Mouse (Mus musculus) macrophage (primary cell): ENCODE measurements around the gene Wdr66. TPM values are rescaled to one million over a fixed set of nuclear protein-coding genes. Genes with fewer than 3 reads are reported as not detected.
"Not testable (repeated sequence)": the region's sequence is repeated elsewhere in the genome, so short reads cannot be mapped to it uniquely, and the experiment has no call there.

ENCODE experiments used
- H3K27ac ChIP-seq: fragments of 350-480 bp; formaldehyde crosslinking; 2 replicates; pipeline ENCODE4 v1.9.0; 2021
- H3K36me3 ChIP-seq: fragments of 350-480 bp; formaldehyde crosslinking; 2 replicates; pipeline ENCODE4 v1.9.0; 2021; ENCODE audit errors: inconsistent target
- H3K4me3 ChIP-seq: fragments of 350-480 bp; formaldehyde crosslinking; 2 replicates; pipeline ENCODE4 v1.9.0; 2021; ENCODE audit errors: inconsistent target
- H3K79me2 ChIP-seq: fragments of 350-480 bp; formaldehyde crosslinking; 2 replicates; pipeline ENCODE4 v1.9.0; 2021; ENCODE audit errors: inconsistent target
- WGBS: methylation state at CpG from one replicate; pipeline ENCODE4 v1.1.7; 2026; ENCODE audit warnings: inconsistent platforms; ENCODE audit not compliant: missing documents; 5-methylcytosine and 5-hydroxymethylcytosine counted together
- polyA plus RNA-seq: library from polyadenylated mRNA; stranded (reverse); fragments of 250-400 nt; gene quantifications from 3 replicates; pipeline ENCODE4 v1.2.4, GENCODE M21; 2018; ENCODE audit warnings: inconsistent platforms
- total RNA-seq, 78 experiments: library from RNA; depleted of rRNA; stranded (reverse); fragments of 250-400 nt; gene quantifications; 1 replicate in 9 of 78; 2 replicates in 24 of 78; 3 replicates in 43 of 78; 4 replicates in 2 of 78; pipeline ENCODE4 v1.2.4; 2018; ENCODE audit warnings: inconsistent platforms in 56 of 78

Gene Wdr66
- 1 to 10 TPM in 25 of 26 experiments, under 1 TPM in 1; 0.76 to 5.1 (median 2.3) TPM for total RNA-seq (2018; cell fraction: chromatin; rRNA removed)
- under 1 TPM; 0.04 to 0.31 (median 0.17) TPM for total RNA-seq (2018; cell fraction: cytosol; rRNA removed)
- 1 to 10 TPM in 8 of 26 experiments, under 1 TPM in 18; 0.21 to 1.6 (median 0.68) TPM for total RNA-seq (2018; cell fraction: nucleus; rRNA removed)
- 0.11 to 0.16 TPM (median 0.12 TPM) in 3 replicates for polyA plus RNA-seq

- Histone ChIP-seq H3K4me3 (no peak within 1 kb of the TSS), H3K79me2 (no peaks in the 10 kb centered on the region), H3K27ac (no peak within 1 kb of the TSS), H3K36me3 (peaks cover 11% of the 10 kb centered on the region; the same call in 1 of the 2 replicates)
- WGBS, result 16% methylated on average over 18 of the region's 18 CpGs
Measured at GRCm38 (mm10) chr5:123251834-123252233, at the start of gene Wdr66. Gene Wdr66, plus strand, starts transcription at chr5:123252102.

DNA sequence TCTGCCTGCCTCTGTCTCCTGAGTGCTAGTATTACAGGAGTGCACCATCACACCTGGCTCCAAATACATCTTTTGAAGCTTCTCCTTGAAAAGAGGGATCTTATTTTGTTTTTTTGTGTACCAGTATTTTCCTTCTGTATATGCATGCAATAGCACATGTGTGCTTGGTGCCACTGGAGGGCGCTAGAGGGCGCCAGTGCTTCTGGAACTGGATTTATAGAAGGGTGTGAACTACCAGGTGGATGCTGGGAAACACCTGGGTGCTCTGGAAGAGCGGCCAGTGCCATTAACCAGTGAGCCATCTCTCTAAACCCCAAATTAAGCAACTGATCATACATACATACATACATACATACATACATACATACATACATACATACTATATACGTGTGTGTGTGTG lies 49.1 kb upstream of the Wdr66 start:
- WGBS, result no CpG with 5 or more reads among the region's 4 CpGs
- not testable (repeated sequence) for H3K36me3 ChIP-seq, H3K4me3 ChIP-seq, H3K79me2 ChIP-seq, H3K27ac ChIP-seq

- H3K36me3 ChIP-seq, H3K4me3 ChIP-seq, H3K79me2 ChIP-seq, H3K27ac ChIP-seq: not testable (repeated sequence)
- 95% methylated on average over 5 of the region's 7 CpGs for WGBS
Measured at GRCm38 (mm10) chr5:123203591-123203990, 48.3 kb upstream of the Wdr66 start.

DNA sequence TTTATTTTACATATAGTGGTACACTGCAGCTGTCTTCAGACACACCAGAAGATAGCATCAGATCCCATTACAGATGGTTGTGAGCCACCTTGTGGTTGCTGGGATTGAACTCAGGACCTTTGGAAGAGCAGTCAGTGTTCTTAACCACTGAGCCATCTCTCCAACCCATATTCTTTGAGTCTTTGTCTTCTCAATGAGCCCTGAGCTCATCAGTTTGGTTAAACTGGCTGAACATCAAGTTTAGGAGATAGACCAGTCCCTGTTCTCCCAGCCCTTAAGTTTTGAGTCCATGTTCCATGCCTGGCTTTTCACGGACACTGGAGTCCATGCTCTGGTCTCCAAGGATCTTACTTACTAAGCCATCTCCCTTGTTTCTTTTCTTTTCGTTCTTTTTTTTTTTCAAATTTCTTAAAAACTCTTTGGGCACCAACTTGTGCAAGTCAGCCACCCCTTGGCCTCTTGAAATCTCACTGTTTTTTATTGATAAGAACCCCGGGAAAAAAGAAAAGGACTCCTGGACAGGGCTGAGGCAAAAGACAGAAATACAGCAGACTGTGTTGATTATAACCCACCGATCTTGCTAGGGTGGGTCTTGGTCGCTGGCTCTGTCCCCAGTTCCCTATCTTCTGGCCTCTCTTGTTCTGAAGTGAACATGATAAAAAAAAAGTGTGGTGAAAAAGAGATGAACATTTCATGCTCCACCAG lies 29.4 kb upstream of the Wdr66 start:
- H3K36me3 ChIP-seq, H3K79me2 ChIP-seq, H3K27ac ChIP-seq, H3K4me3 ChIP-seq: not testable (repeated sequence)
- 83% methylated on average over 1 of the region's 5 CpGs for WGBS

DNA sequence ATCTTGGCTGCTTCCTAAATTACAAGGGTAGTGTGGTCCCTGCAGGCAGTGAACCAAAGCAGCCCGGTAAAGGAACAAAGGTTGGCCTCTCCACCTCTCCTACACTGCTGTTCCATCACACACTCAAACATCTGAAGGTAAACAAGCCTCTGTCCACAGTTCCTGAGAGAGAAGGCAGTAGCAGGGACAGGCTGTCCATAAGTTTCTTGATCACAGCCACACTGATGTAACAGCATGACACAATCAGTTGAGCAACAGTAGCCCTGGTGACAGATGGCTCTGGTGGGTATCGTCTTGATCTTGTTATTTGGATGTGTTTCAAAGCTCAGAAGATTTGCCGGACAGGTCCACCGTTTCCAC lies 28.9 kb upstream of the Wdr66 start:
- H3K4me3 ChIP-seq, result no peak overlapping the region
- 64% methylated on average over 4 of the region's 4 CpGs for WGBS
- no peak overlapping the region for H3K27ac ChIP-seq
- H3K36me3 ChIP-seq, result no peaks in the 10 kb centered on the region
- no peaks in the 10 kb centered on the region for H3K79me2 ChIP-seq

DNA sequence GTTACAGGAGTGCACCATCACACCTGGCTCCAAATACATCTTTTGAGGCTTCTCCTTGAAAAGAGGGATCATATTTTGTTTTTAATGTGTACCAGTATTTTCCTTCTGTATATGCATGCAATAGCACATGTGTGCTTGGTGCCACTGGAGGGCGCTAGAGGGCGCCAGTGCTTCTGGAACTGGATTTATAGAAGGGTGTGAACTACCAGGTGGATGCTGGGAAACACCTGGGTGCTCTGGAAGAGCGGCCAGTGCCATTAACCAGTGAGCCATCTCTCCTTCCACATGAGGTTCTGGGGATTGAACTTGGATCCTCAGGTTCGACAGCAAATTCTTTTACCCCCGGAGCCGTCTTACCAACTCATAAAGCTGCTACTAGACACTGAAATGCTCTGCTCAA lies 28.0 kb upstream of the Wdr66 start:
- WGBS, result 100% methylated on average over 1 of the region's 6 CpGs
- not testable (repeated sequence) for H3K79me2 ChIP-seq, H3K27ac ChIP-seq, H3K36me3 ChIP-seq, H3K4me3 ChIP-seq

- 94% methylated on average over 7 of the region's 7 CpGs for WGBS
- H3K27ac ChIP-seq, result no peak overlapping the region
- H3K4me3 ChIP-seq, result no peak overlapping the region
- no peaks in the 10 kb centered on the region for H3K36me3 ChIP-seq
- peaks cover 35% of the 10 kb centered on the region for H3K79me2 ChIP-seq
Measured at GRCm38 (mm10) chr5:123226851-123227250, 25.1 kb upstream of the Wdr66 start.

GRCm38 (mm10) chr5:123227762-123228523 lies 24.0 kb upstream of the Wdr66 start:
- peaks cover 46% of the 10 kb centered on the region for H3K79me2 ChIP-seq
- no peaks in the 10 kb centered on the region for H3K36me3 ChIP-seq
- H3K27ac ChIP-seq, result peak overlapping the region; percentile 34
- WGBS, result 2% methylated on average over 42 of the region's 42 CpGs
- H3K4me3 ChIP-seq, result peak overlapping the region; percentile 91

- Histone ChIP-seq H3K27ac (peak overlapping the region; percentile 34), H3K36me3 (no peaks in the 10 kb centered on the region), H3K79me2 (peaks cover 52% of the 10 kb centered on the region), H3K4me3 (peak overlapping the region; percentile 91)
- WGBS, result 7% methylated on average over 15 of the region's 15 CpGs
Measured at GRCm38 (mm10) chr5:123228524-123228922, 23.4 kb upstream of the Wdr66 start.

DNA sequence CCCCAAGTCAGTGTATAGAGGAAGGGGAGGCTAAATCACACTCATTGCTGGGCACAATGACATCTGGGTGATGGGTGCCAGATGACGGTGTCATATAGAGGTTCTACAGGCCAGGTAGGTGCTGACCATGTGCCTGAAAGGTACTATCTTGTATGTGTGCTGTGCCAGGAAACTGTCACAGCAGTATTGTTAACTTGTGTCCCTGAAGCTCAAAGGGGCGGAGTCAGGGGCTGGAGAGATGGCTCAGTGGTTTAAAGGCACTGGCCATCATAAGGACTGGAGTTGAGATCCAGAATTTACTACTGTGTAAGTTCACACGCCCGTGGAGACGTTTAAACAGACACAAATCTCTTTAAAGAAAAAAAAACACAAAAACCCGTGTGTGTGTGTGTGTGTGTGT lies 22.6 kb upstream of the Wdr66 start:
- Histone ChIP-seq H3K27ac (no peak overlapping the region), H3K79me2 (peaks cover 60% of the 10 kb centered on the region), H3K4me3 (peak overlapping the region; percentile 91; the same call in 1 of the 2 replicates), H3K36me3 (no peaks in the 10 kb centered on the region)
- WGBS, result 77% methylated on average over 5 of the region's 6 CpGs

DNA sequence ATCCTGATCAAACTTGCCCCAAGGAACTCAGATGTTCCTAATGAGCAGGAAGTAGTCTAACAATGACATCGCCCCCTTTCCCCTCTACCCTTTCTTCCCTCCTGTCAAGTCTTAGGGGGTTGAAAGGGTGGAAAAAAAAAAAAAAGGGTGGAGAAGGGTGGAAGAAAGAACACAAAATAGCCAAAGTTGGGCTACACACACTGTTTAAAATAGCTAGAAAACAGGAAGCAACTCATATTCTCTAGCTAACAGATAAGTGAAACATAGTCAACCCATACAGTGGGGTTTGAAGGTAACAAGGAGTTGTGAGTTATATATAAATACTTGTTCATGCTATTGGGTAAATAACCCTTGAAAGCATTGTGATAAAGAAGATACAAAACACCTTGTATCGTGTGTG lies 19.7 kb upstream of the Wdr66 start:
- H3K27ac ChIP-seq, result no peak overlapping the region
- H3K4me3 ChIP-seq, result no peak overlapping the region
- 83% methylated on average over 2 of the region's 2 CpGs for WGBS
- peaks cover 61% of the 10 kb centered on the region for H3K79me2 ChIP-seq
- peaks cover 16% of the 10 kb centered on the region for H3K36me3 ChIP-seq

GRCm38 (mm10) chr5:123235731-123236130 lies 16.2 kb upstream of the Wdr66 start:
- WGBS, result 91% methylated on average over 2 of the region's 2 CpGs
- Histone ChIP-seq H3K27ac (no peak overlapping the region), H3K79me2 (peaks cover 35% of the 10 kb centered on the region; the same call in 1 of the 2 replicates), H3K4me3 (no peak overlapping the region), H3K36me3 (peaks cover 34% of the 10 kb centered on the region)

- peaks cover 40% of the 10 kb centered on the region for H3K36me3 ChIP-seq
Measured at GRCm38 (mm10) chr5:123236426-123236825, 15.5 kb upstream of the Wdr66 start.

DNA sequence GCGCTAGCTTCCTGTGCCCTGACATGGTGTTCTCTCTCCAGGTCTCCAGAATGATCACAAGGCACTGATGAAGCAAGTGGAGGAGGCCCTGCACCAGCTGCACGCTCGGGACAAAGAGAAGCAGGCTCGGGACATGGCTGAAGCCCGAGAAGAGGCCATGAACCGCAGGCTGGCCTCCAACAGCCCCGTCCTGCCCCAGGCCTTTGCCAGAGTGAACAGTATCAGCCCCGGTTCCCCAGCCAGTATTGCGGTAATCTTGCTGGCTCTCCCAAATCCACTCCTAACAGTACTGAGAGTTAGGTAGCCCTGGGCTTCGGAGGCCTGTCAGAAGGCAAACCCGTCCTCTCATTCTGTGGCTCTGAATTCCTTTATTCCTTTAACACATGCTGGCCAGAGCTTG lies 12.4 kb upstream of the Wdr66 start:
- peaks cover 61% of the 10 kb centered on the region for H3K36me3 ChIP-seq

More at GRCm38 (mm10) chr5:123236426-123236825, 15.5 kb upstream of the Wdr66 start:
- Histone ChIP-seq H3K79me2 (peaks cover 28% of the 10 kb centered on the region; the same call in 1 of the 2 replicates), H3K27ac (no peak overlapping the region), H3K4me3 (no peak overlapping the region)
- over 99% methylated on average over 9 of the region's 9 CpGs for WGBS

GRCm38 (mm10) chr5:123245518-123245917 lies 6.4 kb upstream of the Wdr66 start:
- Histone ChIP-seq H3K27ac (no peak overlapping the region), H3K79me2 (no peaks in the 10 kb centered on the region), H3K36me3 (peaks cover 40% of the 10 kb centered on the region), H3K4me3 (no peak overlapping the region)
- WGBS, result 64% methylated on average over 3 of the region's 4 CpGs

More for the DNA sequence above, 12.4 kb upstream of the Wdr66 start:
- Histone ChIP-seq H3K4me3 (no peak overlapping the region), H3K27ac (no peak overlapping the region), H3K79me2 (no peaks in the 10 kb centered on the region)
- WGBS, result over 99% methylated on average over 11 of the region's 11 CpGs
